Mouse (Mus musculus): ENCODE results near the gene Slc2a3. TPM values are rescaled to one million over a fixed set of nuclear protein-coding genes. Genes with fewer than 3 reads are reported as not detected.

The Slc2a3 gene
- polyA plus RNA-seq, 1 experiment from 2014 or later = 39.5 TPM

DNA sequence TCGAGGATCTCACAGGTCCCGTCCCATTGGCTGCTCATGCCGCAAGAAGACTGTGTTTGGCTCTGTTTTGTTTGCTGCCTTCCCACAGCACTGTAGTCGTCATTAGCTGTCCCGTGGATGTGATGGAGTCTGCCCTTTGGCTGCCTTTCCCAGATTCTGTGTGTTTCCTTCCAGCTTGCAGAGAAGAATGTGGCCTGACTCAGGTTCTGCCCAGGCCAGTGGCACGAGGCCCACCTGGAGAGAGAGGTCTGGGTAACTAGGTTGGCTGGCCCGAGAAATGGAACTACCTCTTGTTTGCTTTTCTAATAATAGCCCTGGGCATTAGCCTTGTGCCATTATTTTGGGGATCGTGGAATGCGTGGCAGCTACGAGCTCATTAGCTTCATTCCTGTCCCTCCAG, 22.6 kb upstream of the Slc2a3 start:
- no peaks in the 10 kb centered on the region for H3K27me3 ChIP-seq (ENCODE audit: control insufficient read depth, insufficient read depth, low read length)
- H3K4me3 ChIP-seq (ENCODE audit: low read depth, low read length) = no peak overlapping the region
- no peaks in the 10 kb centered on the region for H3K9me3 ChIP-seq (ENCODE audit: control insufficient read depth, low read length)
- peaks cover 14% of the 10 kb centered on the region for H3K4me1 ChIP-seq (ENCODE audit: control insufficient read depth, insufficient read depth, low read length)
- no peaks in the 10 kb centered on the region for H3K36me3 ChIP-seq (ENCODE audit: control insufficient read depth, insufficient read depth, low read length)
- WGBS = 78% methylated on average over 10 of the region's 10 CpGs
- no peak overlapping the region for H3K4me2 ChIP-seq (ENCODE audit: low read depth)
- H3K27ac ChIP-seq (ENCODE audit: low read depth, low read length) = no peak overlapping the region
- no peak for DNase-seq (ENCODE audit: low spot score)
- no peak overlapping the region for H3K9ac ChIP-seq (ENCODE audit: low read length)
- ATAC-seq (ENCODE audit: insufficient read depth, low FRiP score, low TSS enrichment) = no peak

GRCm38 (mm10) chr6:122821822-122822221, 20.4 kb upstream of the Slc2a3 start:
- H3K4me2 ChIP-seq (ENCODE audit: low read depth) = no peak overlapping the region
- no peaks in the 10 kb centered on the region for H3K27me3 ChIP-seq (ENCODE audit: control insufficient read depth, insufficient read depth, low read length)
- peaks cover 14% of the 10 kb centered on the region for H3K4me1 ChIP-seq (ENCODE audit: control insufficient read depth, insufficient read depth, low read length)
- DNase-seq (ENCODE audit: low spot score) (no peak), ATAC-seq (ENCODE audit: insufficient read depth, low FRiP score, low TSS enrichment) (no peak)
- H3K36me3 ChIP-seq (ENCODE audit: control insufficient read depth, insufficient read depth, low read length) = no peaks in the 10 kb centered on the region
- no peaks in the 10 kb centered on the region for H3K9me3 ChIP-seq (ENCODE audit: control insufficient read depth, low read length)
- no peak overlapping the region for H3K27ac ChIP-seq (ENCODE audit: low read depth, low read length)
- H3K4me3 ChIP-seq (ENCODE audit: low read depth, low read length) = no peak overlapping the region
- WGBS = 82% methylated on average over 9 of the region's 9 CpGs
- H3K9ac ChIP-seq (ENCODE audit: low read length) = no peak overlapping the region

DNA sequence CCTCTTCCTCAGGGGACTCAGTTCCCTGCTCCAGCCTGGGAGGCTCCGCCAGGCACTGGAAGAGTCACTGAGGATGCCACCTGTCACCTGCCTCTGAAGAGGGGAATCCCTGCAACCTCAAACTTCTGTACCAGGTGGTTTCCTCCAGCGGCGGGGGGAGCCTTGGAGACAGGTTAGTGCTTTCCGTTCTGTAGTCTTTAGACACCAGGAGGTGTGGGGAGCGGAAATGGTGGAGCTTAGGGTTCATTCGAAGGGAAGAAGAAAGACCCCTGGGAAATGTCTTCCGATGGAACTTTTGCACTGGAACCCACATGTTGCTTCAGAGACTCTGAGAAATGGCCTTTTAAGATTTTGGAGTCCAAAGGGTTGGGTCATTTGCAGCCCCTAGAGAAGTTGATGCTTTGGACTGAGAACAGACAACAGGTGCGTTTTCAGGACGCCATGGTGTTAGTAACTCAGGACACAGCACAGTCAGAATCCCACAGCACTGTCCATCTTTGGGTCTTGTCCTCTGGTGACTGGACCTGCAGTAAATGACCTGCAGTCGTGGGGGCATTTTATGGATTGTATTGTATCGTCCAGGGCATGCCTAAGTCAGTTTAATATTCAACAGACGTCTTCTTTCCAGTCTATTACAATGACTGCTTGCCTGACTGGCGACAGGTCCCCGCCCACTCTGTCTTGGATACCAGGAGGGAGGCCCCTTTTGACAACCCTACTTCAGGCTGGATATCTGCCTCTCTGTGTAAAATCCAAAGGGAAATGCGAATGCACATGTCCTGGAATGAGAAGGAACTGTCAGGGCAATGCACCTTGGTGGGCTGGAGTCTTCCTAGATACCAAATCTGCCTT, 19.6 kb upstream of the Slc2a3 start:
- Histone ChIP-seq H3K9me3 (ENCODE audit: control insufficient read depth, low read length) (no peaks in the 10 kb centered on the region), H3K27me3 (ENCODE audit: control insufficient read depth, insufficient read depth, low read length) (no peaks in the 10 kb centered on the region), H3K36me3 (ENCODE audit: control insufficient read depth, insufficient read depth, low read length) (no peaks in the 10 kb centered on the region), H3K4me3 (ENCODE audit: low read depth, low read length) (peak overlapping the region; percentile 82), H3K9ac (ENCODE audit: low read length) (no peak overlapping the region), H3K4me2 (ENCODE audit: low read depth) (peak overlapping the region; percentile 82), H3K4me1 (ENCODE audit: control insufficient read depth, insufficient read depth, low read length) (peaks cover 11% of the 10 kb centered on the region), H3K27ac (ENCODE audit: low read depth, low read length) (no peak overlapping the region)
- 29% methylated on average over 14 of the region's 15 CpGs for WGBS
- ATAC-seq (ENCODE audit: insufficient read depth, low FRiP score, low TSS enrichment) (peak; percentile 47), DNase-seq (ENCODE audit: low spot score) (no peak)

- Histone ChIP-seq H3K9me3 (ENCODE audit: control insufficient read depth, low read length) (no peaks in the 10 kb centered on the region), H3K36me3 (ENCODE audit: control insufficient read depth, insufficient read depth, low read length) (no peaks in the 10 kb centered on the region), H3K9ac (ENCODE audit: low read length) (peak overlapping the region; percentile 91), H3K4me2 (ENCODE audit: low read depth) (peak overlapping the region; percentile 82), H3K4me1 (ENCODE audit: control insufficient read depth, insufficient read depth, low read length) (peaks cover 11% of the 10 kb centered on the region), H3K4me3 (ENCODE audit: low read depth, low read length) (peak overlapping the region; percentile 82), H3K27ac (ENCODE audit: low read depth, low read length) (0 out of 2 replicates have a peak overlapping the region, but pooled peaks have one; percentile 4), H3K27me3 (ENCODE audit: control insufficient read depth, insufficient read depth, low read length) (no peaks in the 10 kb centered on the region)
- ATAC-seq (ENCODE audit: insufficient read depth, low FRiP score, low TSS enrichment) (peak; percentile 67), DNase-seq (ENCODE audit: low spot score) (peak; percentile 52)
- under 1% methylated on average over 32 of the region's 38 CpGs for whole genome bisulfite sequencing
Observed at GRCm38 (mm10) chr6:122820071-122820798, 18.8 kb upstream of the Slc2a3 start.

GRCm38 (mm10) chr6:122819306-122820070, 18.0 kb upstream of the Slc2a3 start, which contains the start of gene Foxj2:
Gene Foxj2, plus strand, starts transcription at chr6:122819914.
- Histone ChIP-seq H3K27ac (ENCODE audit: low read depth, low read length) (0 out of 2 replicates have a peak within 1 kb of the TSS, but pooled peaks have one; percentile 4), H3K4me3 (ENCODE audit: low read depth, low read length) (peak within 1 kb of the TSS; percentile 82), H3K36me3 (ENCODE audit: control insufficient read depth, insufficient read depth, low read length) (no peaks in the 10 kb centered on the region), H3K4me1 (ENCODE audit: control insufficient read depth, insufficient read depth, low read length) (peaks cover 11% of the 10 kb centered on the region), H3K27me3 (ENCODE audit: control insufficient read depth, insufficient read depth, low read length) (no peaks in the 10 kb centered on the region), H3K9me3 (ENCODE audit: control insufficient read depth, low read length) (no peaks in the 10 kb centered on the region), H3K4me2 (ENCODE audit: low read depth) (peak within 1 kb of the TSS; percentile 82), H3K9ac (ENCODE audit: low read length) (peak within 1 kb of the TSS; percentile 91)
- peak; percentile 80 for ATAC-seq (ENCODE audit: insufficient read depth, low FRiP score, low TSS enrichment)
- peak; percentile 78 for DNase-seq (ENCODE audit: low spot score)
- WGBS = 3% methylated on average over 45 of the region's 61 CpGs

DNA sequence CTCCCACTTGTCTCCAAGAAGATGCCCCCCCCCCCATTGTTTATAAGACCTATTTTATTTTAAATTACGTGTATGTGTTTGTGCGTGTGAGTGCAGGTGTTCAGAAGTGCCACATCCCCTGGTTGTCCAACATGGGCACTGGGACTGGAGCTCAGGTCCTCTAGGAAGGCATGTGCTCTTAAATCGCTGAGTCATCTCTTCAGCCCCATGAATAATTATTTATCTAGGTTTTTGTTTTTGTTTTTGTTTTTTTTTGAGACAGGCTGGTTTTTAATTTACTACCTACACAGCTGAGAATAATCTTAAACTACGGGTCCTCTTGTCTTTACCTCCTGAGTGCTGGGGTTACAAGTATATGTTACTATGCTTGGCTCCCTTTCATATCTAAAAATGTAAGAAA, 12.2 kb upstream of the Slc2a3 start:
- ATAC-seq (ENCODE audit: insufficient read depth, low FRiP score, low TSS enrichment) = no peak
- H3K27me3 ChIP-seq (ENCODE audit: control insufficient read depth, insufficient read depth, low read length) = no peaks in the 10 kb centered on the region
- H3K9me3 ChIP-seq (ENCODE audit: control insufficient read depth, low read length) = no peaks in the 10 kb centered on the region
- H3K27ac ChIP-seq (ENCODE audit: low read depth, low read length) = no peak overlapping the region
- no peak for DNase-seq (ENCODE audit: low spot score)
- H3K4me1 ChIP-seq (ENCODE audit: control insufficient read depth, insufficient read depth, low read length) = no peaks in the 10 kb centered on the region
- no peak overlapping the region for H3K4me3 ChIP-seq (ENCODE audit: low read depth, low read length)
- no peak overlapping the region for H3K4me2 ChIP-seq (ENCODE audit: low read depth)
- no peak overlapping the region for H3K9ac ChIP-seq (ENCODE audit: low read length)
- H3K36me3 ChIP-seq (ENCODE audit: control insufficient read depth, insufficient read depth, low read length) = no peaks in the 10 kb centered on the region
- WGBS = 88% methylated on average over 4 of the region's 4 CpGs

- no peak overlapping the region for H3K9ac ChIP-seq (ENCODE audit: low read length)
- H3K4me1 ChIP-seq (ENCODE audit: control insufficient read depth, insufficient read depth, low read length) = no peaks in the 10 kb centered on the region
- H3K4me3 ChIP-seq (ENCODE audit: low read depth, low read length) = no peak overlapping the region
- DNase-seq (ENCODE audit: low spot score) (no peak), ATAC-seq (ENCODE audit: insufficient read depth, low FRiP score, low TSS enrichment) (no peak)
- H3K4me2 ChIP-seq (ENCODE audit: low read depth) = no peak overlapping the region
- H3K27ac ChIP-seq (ENCODE audit: low read depth, low read length) = no peak overlapping the region
- H3K9me3 ChIP-seq (ENCODE audit: control insufficient read depth, low read length) = no peaks in the 10 kb centered on the region
- H3K27me3 ChIP-seq (ENCODE audit: control insufficient read depth, insufficient read depth, low read length) = no peaks in the 10 kb centered on the region
- H3K36me3 ChIP-seq (ENCODE audit: control insufficient read depth, insufficient read depth, low read length) = no peaks in the 10 kb centered on the region
- WGBS = 94% methylated on average over 4 of the region's 4 CpGs
Observed at GRCm38 (mm10) chr6:122812716-122813115, 11.3 kb upstream of the Slc2a3 start.

DNA sequence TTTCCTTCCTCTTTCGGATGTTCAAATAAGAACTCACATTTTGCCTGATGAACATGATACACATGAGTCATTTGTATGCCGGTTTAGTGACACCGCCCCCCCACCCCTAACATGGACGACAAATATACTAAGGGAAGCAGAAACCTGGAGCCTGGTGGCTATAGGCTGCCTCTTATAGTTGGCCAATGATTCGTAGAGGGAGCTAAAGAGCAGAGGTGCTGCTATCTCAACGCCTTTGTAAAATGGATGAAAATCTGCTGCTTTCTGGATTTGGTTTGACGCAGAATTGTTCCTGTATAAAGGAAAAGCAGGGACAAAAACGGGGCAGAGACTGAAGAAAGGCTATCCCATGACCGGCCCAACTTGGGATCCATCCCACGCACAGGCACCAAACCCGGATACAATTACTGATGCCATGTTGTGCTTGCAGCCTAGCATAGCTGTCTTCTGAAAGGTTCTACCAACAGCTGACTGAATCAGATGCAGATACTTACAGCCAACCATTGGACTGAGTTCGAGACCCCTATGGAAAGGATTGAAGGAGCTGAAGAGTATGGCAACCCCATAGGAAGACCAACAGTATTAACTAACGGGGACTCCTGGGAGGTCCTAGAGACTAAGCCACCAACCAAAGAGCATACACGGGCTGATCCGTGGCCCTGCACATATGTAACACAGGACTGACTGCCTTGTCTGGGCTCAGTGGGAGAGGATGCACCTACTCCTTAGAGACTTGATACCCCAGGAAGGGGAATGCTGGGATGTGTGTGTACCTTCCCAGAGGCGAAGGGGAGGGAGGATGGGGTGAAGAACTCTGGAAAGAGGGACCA, 10.5 kb upstream of the Slc2a3 start:
- H3K4me3 ChIP-seq (ENCODE audit: low read depth, low read length) = peak overlapping the region; percentile 52
- H3K4me2 ChIP-seq (ENCODE audit: low read depth) = peak overlapping the region; percentile 51
- no peaks in the 10 kb centered on the region for H3K27me3 ChIP-seq (ENCODE audit: control insufficient read depth, insufficient read depth, low read length)
- DNase-seq (ENCODE audit: low spot score) = peak; percentile 53
- H3K4me1 ChIP-seq (ENCODE audit: control insufficient read depth, insufficient read depth, low read length) = no peaks in the 10 kb centered on the region
- H3K27ac ChIP-seq (ENCODE audit: low read depth, low read length) = peak overlapping the region; percentile 96
- 29% methylated on average over 16 of the region's 16 CpGs for WGBS
- no peaks in the 10 kb centered on the region for H3K9me3 ChIP-seq (ENCODE audit: control insufficient read depth, low read length)
- no peaks in the 10 kb centered on the region for H3K36me3 ChIP-seq (ENCODE audit: control insufficient read depth, insufficient read depth, low read length)
- peak; percentile 28; the same call in 1 of the 2 replicates for ATAC-seq (ENCODE audit: insufficient read depth, low FRiP score, low TSS enrichment)
- H3K9ac ChIP-seq (ENCODE audit: low read length) = peak overlapping the region; percentile 73
